Mouse (Mus musculus) heart, postnatal 0 days (tissue): ENCODE results near the gene Asf1b. TPM values are rescaled to one million over a fixed set of nuclear protein-coding genes. Genes with fewer than 3 reads are reported as not detected.
A peak's percentile ranks its signal among the peaks of the same experiment; 100 is the strongest.

Experiments
- ATAC-seq: fragments of 200-750 bp; cut with Nextera tagmentation; 2 replicates; pipeline ENCODE4 v1.8.0; 2017; ENCODE audit warnings: low read depth, moderate number of reproducible peaks, moderate library complexity; ENCODE audit not compliant: insufficient read depth
- DNase-seq: peaks from one replicate; pipeline ENCODE4 v3.0.0-alpha.2; 2016; ENCODE audit warnings: low spot score
- H3K27ac ChIP-seq: fragments of 300-500 bp; sonication (generic); 2 replicates; pipeline ENCODE4 v1.5.1; 2014; ENCODE audit warnings: low read depth, mild to moderate bottlenecking
- H3K27me3 ChIP-seq: fragments of 300-500 bp; sonication (generic); 2 replicates; pipeline ENCODE4 v1.6.1; 2014; ENCODE audit warnings: low read length, mixed read lengths; ENCODE audit not compliant: control insufficient read depth, insufficient read depth
- H3K36me3 ChIP-seq: fragments of 300-500 bp; sonication (generic); replicated peaks from 2 replicates; pipeline ENCODE4 v1.6.1; 2014; ENCODE audit warnings: low read length, mixed read lengths; ENCODE audit not compliant: control insufficient read depth, insufficient read depth
- H3K4me1 ChIP-seq: fragments of 300-500 bp; sonication (generic); 2 replicates; pipeline ENCODE4 v1.6.1; 2014; ENCODE audit warnings: antibody characterized with exemption; ENCODE audit not compliant: control insufficient read depth, insufficient read depth
- H3K4me2 ChIP-seq: fragments of 300-500 bp; sonication (generic); 2 replicates; pipeline ENCODE4 v1.6.1; 2014; ENCODE audit warnings: low read depth, mild to moderate bottlenecking, low read length, moderate library complexity
- H3K4me3 ChIP-seq: fragments of 300-500 bp; sonication (generic); 2 replicates; pipeline ENCODE4 v1.5.1; 2014; ENCODE audit warnings: low read depth, low read length
- H3K9ac ChIP-seq: fragments of 300-500 bp; sonication (generic); replicated peaks from 2 replicates; pipeline ENCODE4 v1.6.1; 2014; ENCODE audit warnings: low read depth, low read length, mixed read lengths
- H3K9me3 ChIP-seq: fragments of 300-500 bp; sonication (generic); replicated peaks from 2 replicates; pipeline ENCODE4 v1.6.1; 2016; ENCODE audit warnings: low read length; ENCODE audit not compliant: control insufficient read depth
- CTCF ChIP-seq: IDR thresholded peaks from 2 replicates; pipeline ENCODE4 v1.5.1; 2016; ENCODE audit warnings: antibody characterized with exemption, control low read depth, low read depth
- EP300 ChIP-seq: IDR thresholded peaks from 2 replicates; pipeline ENCODE4 v1.6.1; 2016; ENCODE audit warnings: antibody characterized with exemption, low read depth
- WGBS: fragments of 180-500 bp; shearing (Covaris S2); extraction: QIAGEN DNeasy Blood & Tissue Kit; methylation state at CpG from one replicate; pipeline ENCODE4 v1.1.7; 2014; 5-methylcytosine and 5-hydroxymethylcytosine counted together
- polyA plus RNA-seq: library from polyadenylated mRNA; unstranded; fragments of >200 nt; fragmentation: Nextera tagmentation; extraction: Ambion mirVana; gene quantifications from 2 replicates; pipeline ENCODE4 v1.2.1, GENCODE M21; 2015
- total RNA-seq: library from RNA; depleted of rRNA; stranded (reverse); fragments of >200 nt; gene quantifications from 2 replicates; pipeline ENCODE4 v1.2.3, GENCODE M21; 2014; ENCODE audit warnings: low replicate concordance

The Asf1b gene
- total and polyA plus RNA-seq, 2 experiments from 2014 or later: 19.2 to 109 TPM

DNA sequence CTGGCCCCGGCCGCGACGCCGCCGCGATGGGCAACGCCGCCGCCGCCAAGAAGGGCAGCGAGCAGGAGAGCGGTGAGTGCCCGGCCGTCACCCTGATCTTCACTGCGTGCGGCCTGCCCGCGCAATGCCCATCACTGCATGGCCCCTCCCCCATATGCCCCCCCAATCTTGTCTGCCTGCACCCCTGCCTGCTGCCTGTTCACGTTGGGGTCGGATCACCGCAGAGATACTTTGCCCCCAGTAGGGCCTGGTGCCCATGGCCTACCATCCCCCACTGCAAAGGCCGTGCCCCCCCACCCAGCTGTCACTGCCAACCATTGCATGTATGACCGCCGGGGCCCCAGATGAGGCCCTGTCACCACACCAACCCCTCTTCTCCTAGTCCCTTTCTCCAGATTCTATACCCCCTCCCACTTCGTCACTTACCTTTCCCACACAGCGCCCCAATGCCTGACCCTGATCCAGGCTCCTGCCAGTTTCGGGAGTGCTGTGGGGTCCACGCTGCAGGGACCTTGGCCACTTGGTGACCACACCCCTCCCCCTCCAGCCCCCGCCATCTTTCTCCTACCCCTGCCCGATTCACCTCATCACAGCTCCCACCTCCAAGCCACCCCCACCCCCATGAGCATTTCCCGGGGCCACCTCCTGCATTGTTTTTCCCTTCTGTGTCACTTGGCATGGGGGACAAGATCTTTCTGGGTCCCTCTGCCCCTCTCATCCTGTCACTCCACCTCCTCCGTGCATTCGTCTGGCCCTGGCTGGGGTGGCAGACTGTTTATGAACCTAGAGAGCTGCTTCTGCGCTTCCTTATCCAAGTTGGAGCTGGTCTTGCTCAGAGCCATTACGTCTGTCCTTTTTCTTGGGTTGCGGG, 18.1 kb downstream of the Asf1b start:
- no peaks in the 10 kb centered on the region for H3K9me3 ChIP-seq
- 2% methylated on average over 18 of the region's 37 CpGs for WGBS
- TF ChIP-seq CTCF (no peak), EP300 (no peak)
- no peaks in the 10 kb centered on the region for H3K27me3 ChIP-seq
- H3K4me1 ChIP-seq: peaks cover 38% of the 10 kb centered on the region
- peak overlapping the region; percentile 90 for H3K27ac ChIP-seq
- peak overlapping the region; percentile 90 for H3K4me3 ChIP-seq
- H3K4me2 ChIP-seq: peak overlapping the region; percentile 96
- no peak for DNase-seq
- peak; percentile 6 for ATAC-seq
- peaks cover 15% of the 10 kb centered on the region for H3K36me3 ChIP-seq
- peak overlapping the region; percentile 88 for H3K9ac ChIP-seq

DNA sequence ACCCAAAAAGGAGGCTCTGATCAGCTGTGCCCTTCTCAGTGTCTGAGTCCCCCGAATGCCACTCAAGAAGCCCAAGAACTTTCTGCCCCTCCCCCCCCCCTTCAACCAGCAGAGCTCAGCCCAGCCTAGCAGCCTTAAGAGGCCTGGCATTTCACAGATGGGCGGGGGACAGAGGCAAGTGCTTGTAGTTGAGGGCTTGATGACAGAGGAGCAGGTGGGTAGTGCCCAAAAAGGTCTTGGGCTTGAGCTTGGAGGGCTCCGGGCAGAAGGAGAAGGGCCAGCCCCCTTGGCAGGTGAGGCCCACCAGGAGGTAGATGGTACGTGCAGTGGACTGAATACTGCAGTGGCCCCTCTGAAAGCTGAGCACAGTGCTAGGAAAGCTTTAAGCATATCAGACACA, 19.2 kb downstream of the Asf1b start:
- no peak for ATAC-seq
- TF ChIP-seq EP300 (no peak), CTCF (no peak)
- H3K4me3 ChIP-seq: peak overlapping the region; percentile 90
- peaks cover 49% of the 10 kb centered on the region for H3K4me1 ChIP-seq
- peak overlapping the region; percentile 96 for H3K4me2 ChIP-seq
- DNase-seq: no peak
- H3K36me3 ChIP-seq: peaks cover 4% of the 10 kb centered on the region; the same call in 1 of the 2 replicates
- no peaks in the 10 kb centered on the region for H3K9me3 ChIP-seq
- WGBS: 43% methylated on average over 4 of the region's 4 CpGs
- no peaks in the 10 kb centered on the region for H3K27me3 ChIP-seq
- peak overlapping the region; percentile 88 for H3K9ac ChIP-seq
- peak overlapping the region; percentile 90 for H3K27ac ChIP-seq

- no peaks in the 10 kb centered on the region for H3K9me3 ChIP-seq
- H3K4me2 ChIP-seq: no peak overlapping the region
- ATAC-seq (no peak), DNase-seq (no peak)
- no peak overlapping the region for H3K4me3 ChIP-seq
- H3K27me3 ChIP-seq: no peaks in the 10 kb centered on the region
- H3K27ac ChIP-seq: peak overlapping the region; percentile 97
- H3K9ac ChIP-seq: 0 out of 2 replicates have a peak overlapping the region, but pooled peaks have one; percentile 23
- peaks cover 5% of the 10 kb centered on the region; the same call in 1 of the 2 replicates for H3K36me3 ChIP-seq
- 64% methylated on average over 4 of the region's 4 CpGs for WGBS
- H3K4me1 ChIP-seq: peaks cover 60% of the 10 kb centered on the region
- TF ChIP-seq EP300 (no peak), CTCF (peak; percentile 44)
These were observed 20.9 kb downstream of the Asf1b start for GRCm38 (mm10) chr8:83976101-83976630.

GRCm38 (mm10) chr8:83976779-83977350, 21.6 kb downstream of the Asf1b start:
- WGBS: 80% methylated on average over 5 of the region's 5 CpGs

DNA sequence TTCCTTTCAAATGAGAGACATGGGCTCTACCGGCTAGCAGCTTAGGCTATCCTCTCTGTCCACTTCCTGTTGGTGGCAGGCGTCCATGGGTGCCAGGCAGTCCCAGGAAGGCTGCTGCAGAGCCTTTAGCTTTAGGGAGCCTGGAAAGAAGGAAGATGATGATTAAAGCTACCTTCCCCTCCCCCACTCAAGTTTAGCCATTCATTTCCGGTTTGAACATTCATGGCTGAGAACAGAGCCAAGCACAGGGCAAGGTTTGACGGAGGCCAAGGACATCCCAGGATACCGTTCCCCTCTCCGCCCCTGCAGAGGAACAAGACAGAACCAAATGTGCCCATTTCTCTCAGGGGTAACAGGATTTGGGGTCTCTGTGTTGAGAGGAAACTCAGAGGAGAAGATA, 22.3 kb downstream of the Asf1b start:
- Histone ChIP-seq H3K4me3 (no peak overlapping the region), H3K27me3 (no peaks in the 10 kb centered on the region), H3K36me3 (peaks cover 20% of the 10 kb centered on the region), H3K4me1 (peaks cover 57% of the 10 kb centered on the region), H3K27ac (peak overlapping the region; percentile 97), H3K4me2 (peak overlapping the region; percentile 44), H3K9me3 (no peaks in the 10 kb centered on the region), H3K9ac (peak overlapping the region; percentile 47)
- no peak for TF ChIP-seq CTCF
- TF ChIP-seq EP300: no peak
- WGBS: 22% methylated on average over 6 of the region's 6 CpGs
- ATAC-seq (no peak), DNase-seq (peak; percentile 46)

More at GRCm38 (mm10) chr8:83976779-83977350, 21.6 kb downstream of the Asf1b start:
- ATAC-seq: no peak
- H3K4me3 ChIP-seq: no peak overlapping the region
- no peaks in the 10 kb centered on the region for H3K9me3 ChIP-seq
- H3K4me2 ChIP-seq: peak overlapping the region; percentile 44; the same call in 1 of the 2 replicates
- H3K9ac ChIP-seq: 0 out of 2 replicates have a peak overlapping the region, but pooled peaks have one; percentile 23
- TF ChIP-seq CTCF (peak; percentile 33; the same call in 1 of the 2 replicates), EP300 (no peak)
- H3K27ac ChIP-seq: peak overlapping the region; percentile 97
- H3K36me3 ChIP-seq: peaks cover 12% of the 10 kb centered on the region
- no peak for DNase-seq
- peaks cover 60% of the 10 kb centered on the region for H3K4me1 ChIP-seq
- H3K27me3 ChIP-seq: no peaks in the 10 kb centered on the region
